31 mouse cellular contexts compared by ENCODE assay signal in the genomic region with DNA sequence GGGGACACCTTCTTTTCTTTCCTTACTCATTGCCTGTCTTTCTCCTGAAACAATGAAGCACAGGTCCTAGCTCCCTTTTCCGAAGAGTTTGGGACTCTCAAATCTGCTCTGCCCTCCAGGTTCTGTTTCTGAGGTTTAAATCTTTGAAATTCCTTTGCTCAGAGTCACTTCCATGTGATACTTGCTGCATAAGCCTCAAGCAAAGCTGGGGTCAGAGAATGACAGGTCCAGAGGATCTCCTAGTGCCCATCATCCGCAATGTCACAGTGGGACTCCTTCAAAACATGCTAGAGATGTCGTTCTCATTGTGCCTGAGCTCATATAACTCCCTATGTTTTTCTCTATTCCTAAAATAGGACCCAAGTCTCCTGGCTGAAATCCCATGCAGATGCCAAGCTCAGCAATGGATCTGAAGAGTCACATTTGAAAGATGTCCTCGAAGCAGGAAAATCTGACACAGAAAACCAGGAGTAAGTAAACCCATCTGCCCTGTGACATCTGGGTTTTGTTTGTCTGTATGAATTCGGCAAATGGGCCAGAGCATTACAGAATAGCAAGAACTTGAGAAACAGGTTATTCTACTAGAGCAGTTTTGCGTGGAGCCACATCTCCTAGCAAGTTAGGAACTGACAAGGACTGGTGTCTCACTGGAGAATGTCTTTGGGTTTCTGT.
DNase-seq lines count a peak whose midpoint lies in the region; ATAC-seq lines count a peak whose summit lies in the region.
"Had no signal": no experiment of that assay in that cellular context is flagged by ENCODE, and none has a peak within 500 bp of the region (broad histone marks: within the 10 kb centered on the region; RNA-seq: fewer than 3 reads in every experiment).

No protein-coding gene starts in this region.

- no peak overlapping the region; the same call in 1 of the 2 replicates for H3K27ac ChIP-seq in forebrain, embryonic 10.5 days
- H3K27ac ChIP-seq in forebrain, embryonic 12.5 days = no peak overlapping the region
- no peak overlapping the region; the same call in 1 of the 2 replicates for H3K27ac ChIP-seq in embryonic facial prominence, embryonic 14.5 days (replicated peaks; ENCODE audit: low read depth, low read length)
- H3K27ac ChIP-seq in hindbrain, embryonic 14.5 days = no peak overlapping the region
- H3K27ac ChIP-seq: hindbrain, embryonic 10.5 days; hindbrain, postnatal 0 days; limb, embryonic 15.5 days; liver, embryonic 14.5 days; lung, embryonic 15.5 days had no signal

- H3K9ac ChIP-seq in forebrain, embryonic 12.5 days = no peak overlapping the region
- no peak overlapping the region for H3K9ac ChIP-seq in embryonic facial prominence, embryonic 14.5 days (ENCODE audit: low read depth, low read length)
- no peak overlapping the region for H3K9ac ChIP-seq in hindbrain, embryonic 14.5 days
- H3K9ac ChIP-seq: heart, embryonic 12.5 days; limb, embryonic 15.5 days; liver, embryonic 14.5 days; lung, embryonic 15.5 days had no signal

- H3K4me1 ChIP-seq in forebrain, embryonic 10.5 days = no peaks in the 10 kb centered on the region
- no peaks in the 10 kb centered on the region for H3K4me1 ChIP-seq in forebrain, embryonic 12.5 days
- H3K4me1 ChIP-seq in embryonic facial prominence, embryonic 14.5 days (ENCODE audit: control insufficient read depth, insufficient read depth, low read length) = no peaks in the 10 kb centered on the region
- no peaks in the 10 kb centered on the region for H3K4me1 ChIP-seq in hindbrain, embryonic 14.5 days (replicated peaks; ENCODE audit: control insufficient read depth, insufficient read depth, low read length)
- H3K4me1 ChIP-seq: heart, embryonic 12.5 days; limb, embryonic 15.5 days; lung, embryonic 15.5 days had no signal

- 61% methylated on average over 6 of the region's 6 CpGs for WGBS in forebrain, embryonic 10.5 days
- 75% methylated on average over 6 of the region's 6 CpGs for WGBS in forebrain, embryonic 12.5 days
- 39% methylated on average over 6 of the region's 6 CpGs for WGBS in embryonic facial prominence, embryonic 14.5 days
- 85% methylated on average over 6 of the region's 6 CpGs for WGBS in hindbrain, embryonic 14.5 days

- no peaks in the 10 kb centered on the region for H3K36me3 ChIP-seq in forebrain, embryonic 10.5 days (replicated peaks)
- no peaks in the 10 kb centered on the region for H3K36me3 ChIP-seq in forebrain, embryonic 12.5 days (replicated peaks)
- H3K36me3 ChIP-seq in embryonic facial prominence, embryonic 14.5 days (ENCODE audit: control insufficient read depth, insufficient read depth, low read length) = no peaks in the 10 kb centered on the region
- no peaks in the 10 kb centered on the region for H3K36me3 ChIP-seq in hindbrain, embryonic 14.5 days (replicated peaks; ENCODE audit: control insufficient read depth, insufficient read depth)
- H3K36me3 ChIP-seq: G1E; heart, embryonic 12.5 days; hindbrain, embryonic 10.5 days; limb, embryonic 15.5 days; lung, embryonic 15.5 days had no signal

- ATAC-seq in forebrain, embryonic 12.5 days (ENCODE audit: low FRiP score) = no peak
- ATAC-seq in embryonic facial prominence, embryonic 14.5 days (ENCODE audit: low read depth) = no peak
- ATAC-seq in hindbrain, embryonic 14.5 days (ENCODE audit: low FRiP score) = no peak
- ATAC-seq: activated CD4-positive, CD25-positive, alpha-beta regulatory T cell, adult 4 months; hindbrain, postnatal 0 days; intestine, postnatal 0 days; midbrain, embryonic 16.5 days had no signal

- H3K27me3 ChIP-seq in forebrain, embryonic 10.5 days (ENCODE audit: poor library complexity, severe bottlenecking) = no peaks in the 10 kb centered on the region
- no peaks in the 10 kb centered on the region for H3K27me3 ChIP-seq in forebrain, embryonic 12.5 days
- H3K27me3 ChIP-seq in embryonic facial prominence, embryonic 14.5 days (replicated peaks; ENCODE audit: control insufficient read depth, insufficient read depth, low read length) = no peaks in the 10 kb centered on the region
- no peaks in the 10 kb centered on the region for H3K27me3 ChIP-seq in hindbrain, embryonic 14.5 days (ENCODE audit: control insufficient read depth, insufficient read depth, low read length)
- H3K27me3 ChIP-seq: CH12.LX; heart, embryonic 12.5 days; limb, embryonic 15.5 days; lung, embryonic 15.5 days had no signal

- H3K9me3 ChIP-seq in forebrain, embryonic 10.5 days = no peaks in the 10 kb centered on the region
- no peaks in the 10 kb centered on the region for H3K9me3 ChIP-seq in forebrain, embryonic 12.5 days
- no peaks in the 10 kb centered on the region for H3K9me3 ChIP-seq in embryonic facial prominence, embryonic 14.5 days (ENCODE audit: control insufficient read depth, low read length)
- no peaks in the 10 kb centered on the region for H3K9me3 ChIP-seq in hindbrain, embryonic 14.5 days (ENCODE audit: control insufficient read depth, low read length)
- H3K9me3 ChIP-seq: heart, embryonic 12.5 days; hindbrain, embryonic 10.5 days; limb, embryonic 15.5 days; lung, embryonic 15.5 days had no signal

- peak; percentile 15 for DNase-seq in forebrain, embryonic 10.5 days (ENCODE audit: extremely low spot score, low spot score)
- DNase-seq in right cerebral cortex, adult 18-20 months = peak; percentile 3
- no peak for DNase-seq in right cerebral cortex, postnatal 4 days
- DNase-seq in embryonic facial prominence, embryonic 14.5 days (ENCODE audit: low spot score) = peak; percentile 68
- no peak for DNase-seq in layer of hippocampus, adult 9-10 months (ENCODE audit: low spot score)
- no peak for DNase-seq in hindbrain, embryonic 14.5 days (ENCODE audit: low spot score)
- DNase-seq: adrenal gland, adult 8-10 months; cerebellum, adult 8-10 months; cerebellum, postnatal 36 days; gastrocnemius, postnatal 14 days; heart, adult 18-20 months; heart, postnatal 10 days; kidney, postnatal 25 days; layer of hippocampus, adult 9-11 months; left cerebral cortex, postnatal 4 days; lung, postnatal 36 days; thymus, adult 18-20 months; thymus, postnatal 36 days had no signal

- H3K4me2 ChIP-seq in forebrain, embryonic 12.5 days = no peak overlapping the region
- no peak overlapping the region for H3K4me2 ChIP-seq in embryonic facial prominence, embryonic 14.5 days (ENCODE audit: low read depth, low read length)
- H3K4me2 ChIP-seq in hindbrain, embryonic 14.5 days (replicated peaks) = no peak overlapping the region
- H3K4me2 ChIP-seq: heart, embryonic 12.5 days; limb, embryonic 15.5 days; lung, embryonic 15.5 days had no signal

- H3K4me3 ChIP-seq in forebrain, embryonic 10.5 days = no peak overlapping the region
- no peak overlapping the region for H3K4me3 ChIP-seq in forebrain, embryonic 12.5 days (replicated peaks)
- no peak overlapping the region for H3K4me3 ChIP-seq in embryonic facial prominence, embryonic 14.5 days (ENCODE audit: low read depth, low read length)
- H3K4me3 ChIP-seq in hindbrain, embryonic 14.5 days (replicated peaks; ENCODE audit: low read length) = no peak overlapping the region
- H3K4me3 ChIP-seq: heart, embryonic 12.5 days; hindbrain, embryonic 10.5 days; limb, embryonic 15.5 days; lung, embryonic 15.5 days; myocyte had no signal

Comparison
In these comparisons a context has a peak if more than half of its experiments do, and no peak if none do; other contexts are left out.
1. DNase-seq: peak in forebrain, embryonic 10.5 days (single experiment), right cerebral cortex, adult 18-20 months (single experiment) and embryonic facial prominence, embryonic 14.5 days (single experiment); none in right cerebral cortex, postnatal 4 days (single experiment), layer of hippocampus, adult 9-10 months (single experiment) and hindbrain, embryonic 14.5 days (single experiment).